Mouse (Mus musculus) small intestine, adult 2 months (tissue): ENCODE measurements around the gene Mgrn1.

Source experiments
- CTCF ChIP-seq: fragments of 200-500 bp; IDR thresholded peaks from 2 replicates; pipeline ENCODE4 v1.5.1; 2012; ENCODE audit warnings: low read depth, mild to moderate bottlenecking, control low read depth, inconsistent platforms, low read length, moderate library complexity, mixed read lengths; ENCODE audit not compliant: insufficient replicate concordance, insufficient read length; ENCODE audit errors: extremely low read depth
- POLR2A ChIP-seq: fragments of 200-500 bp; IDR thresholded peaks from 2 replicates; pipeline ENCODE4 v1.6.1; 2012; ENCODE audit warnings: low read depth, mild to moderate bottlenecking, control low read depth, inconsistent platforms, low read length, moderate library complexity

- no peak for TF ChIP-seq CTCF
- TF ChIP-seq POLR2A, result no peak
Observed at GRCm38 (mm10) chr16:4896249-4897027, 10.4 kb downstream of the Mgrn1 start.
